Mouse (Mus musculus): ENCODE data around the gene Frrs1.

The Frrs1 gene

GRCm38 (mm10) chr3:116914931-116915330 lies 55.7 kb downstream of the Frrs1 start:
- DNase-seq = no peak

DNA sequence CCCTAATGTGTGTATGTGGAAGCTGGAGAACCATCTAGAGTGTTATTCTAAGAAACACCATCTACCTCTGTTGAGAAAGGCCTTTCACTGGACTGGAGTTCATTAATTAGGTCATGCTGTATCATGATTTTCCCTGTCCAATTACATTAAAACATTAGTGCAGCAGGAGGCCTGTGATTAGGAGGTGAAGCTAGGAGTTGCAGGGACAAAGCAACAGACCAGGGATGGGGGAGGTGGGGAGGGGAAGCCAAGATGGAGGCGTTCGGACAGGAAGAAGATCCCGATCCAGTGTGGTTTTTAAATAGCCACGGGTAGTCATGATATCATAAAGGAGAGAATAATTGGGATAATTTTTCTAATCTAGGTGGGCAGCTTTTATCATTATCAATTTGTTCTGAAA lies 57.8 kb downstream of the Frrs1 start:
- DNase-seq = no peak

DNA sequence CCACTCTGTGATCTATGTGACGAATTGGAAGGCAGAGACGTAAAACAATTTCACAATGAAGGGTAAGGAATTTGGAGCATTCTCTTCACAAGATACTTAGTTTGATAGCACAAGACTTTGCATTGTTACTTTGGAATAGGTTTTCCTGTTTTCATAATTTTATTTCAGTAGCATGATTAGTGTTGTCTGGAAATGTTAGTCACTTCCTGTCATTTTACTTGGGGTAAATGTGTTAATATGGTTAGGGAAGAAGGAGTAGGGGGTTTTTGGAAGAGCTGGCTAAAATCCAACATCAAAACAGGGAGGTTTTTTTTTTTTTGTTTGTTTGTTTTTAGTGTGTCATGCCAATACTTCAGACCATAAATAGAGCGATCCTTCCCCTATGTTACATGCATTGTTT lies 62.3 kb downstream of the Frrs1 start:
- no peak for DNase-seq

- DNase-seq = no peak
Observed at GRCm38 (mm10) chr3:116923042-116923441, 63.8 kb downstream of the Frrs1 start.

GRCm38 (mm10) chr3:116928994-116929393 lies 69.7 kb downstream of the Frrs1 start:
- no peak for DNase-seq

DNA sequence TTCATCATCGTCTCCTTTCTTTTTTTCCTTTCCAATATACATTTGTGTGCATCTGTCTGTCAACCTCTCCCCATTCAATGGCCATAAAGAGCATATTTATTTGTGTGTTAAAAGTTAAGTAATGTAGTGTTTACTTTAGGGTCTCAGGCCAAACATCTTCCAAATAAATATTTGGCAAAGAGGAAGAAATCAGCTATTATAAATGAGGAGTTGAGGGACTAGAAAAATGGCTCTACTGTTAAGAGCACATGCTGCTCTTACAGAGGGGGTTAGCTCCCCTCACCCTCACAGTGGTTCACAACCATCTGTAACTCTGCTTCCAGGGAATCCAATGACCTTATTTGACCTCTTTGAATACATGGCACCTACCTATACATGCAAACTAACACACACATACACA lies 73.9 kb downstream of the Frrs1 start:
- no peak for DNase-seq

DNA sequence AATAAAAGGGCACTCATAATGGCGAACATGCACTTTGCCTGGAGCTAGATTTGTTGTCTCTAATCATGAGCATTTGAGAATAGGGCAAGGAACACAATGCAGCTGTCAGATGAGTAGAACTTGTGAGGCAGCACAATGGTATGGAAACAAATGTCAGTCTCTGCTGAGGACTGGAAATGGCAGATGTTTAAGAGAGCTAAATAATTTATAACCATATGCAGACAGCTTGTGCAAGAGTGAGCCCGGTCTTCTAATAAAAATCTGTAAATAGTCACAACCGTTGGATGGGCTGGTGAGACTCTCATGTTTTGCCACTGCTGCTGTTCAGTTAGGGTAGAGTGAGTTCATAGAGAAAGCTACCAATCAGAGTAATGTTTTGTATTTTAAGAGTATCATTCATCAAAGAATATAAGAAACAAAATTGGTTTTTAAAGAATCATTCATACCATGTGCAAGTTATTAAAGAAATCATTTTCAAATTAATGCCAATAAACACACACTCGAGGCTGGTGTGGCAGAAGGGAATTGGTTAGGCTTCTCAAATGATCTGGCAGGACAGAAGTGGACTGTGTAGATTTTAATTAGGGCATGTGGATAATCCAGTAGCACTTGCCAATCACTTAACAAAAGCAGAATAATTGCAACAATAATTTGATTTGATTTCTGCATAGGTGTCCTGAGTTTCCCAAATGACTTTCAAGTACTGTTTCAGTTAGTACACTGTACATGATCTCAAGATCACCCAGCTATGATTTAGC lies 77.8 kb downstream of the Frrs1 start:
- DNase-seq = no peak

- no peak for DNase-seq
Observed at GRCm38 (mm10) chr3:116940804-116941558, 81.7 kb downstream of the Frrs1 start.

GRCm38 (mm10) chr3:116941559-116942117 lies 82.4 kb downstream of the Frrs1 start:
- no peak for DNase-seq

DNA sequence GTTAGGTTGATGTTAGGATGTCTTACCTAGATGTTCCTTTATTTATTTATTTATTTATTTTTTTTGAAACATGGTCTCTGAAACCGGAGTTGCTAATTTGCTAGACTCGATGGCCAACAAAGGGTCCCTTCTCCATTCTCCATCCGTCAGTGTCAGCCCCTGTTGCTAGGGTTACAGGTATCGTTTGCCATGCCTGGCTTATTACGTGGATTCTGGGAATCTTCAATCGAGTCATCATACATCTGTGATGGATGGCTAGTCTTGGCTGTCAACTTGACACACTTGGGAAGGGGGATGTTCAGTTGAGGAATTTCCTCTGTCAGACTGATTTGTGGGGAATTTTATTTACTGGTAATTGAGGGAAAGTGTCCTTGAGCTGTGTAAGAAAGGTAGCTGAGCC lies 83.5 kb downstream of the Frrs1 start:
- DNase-seq = no peak

DNA sequence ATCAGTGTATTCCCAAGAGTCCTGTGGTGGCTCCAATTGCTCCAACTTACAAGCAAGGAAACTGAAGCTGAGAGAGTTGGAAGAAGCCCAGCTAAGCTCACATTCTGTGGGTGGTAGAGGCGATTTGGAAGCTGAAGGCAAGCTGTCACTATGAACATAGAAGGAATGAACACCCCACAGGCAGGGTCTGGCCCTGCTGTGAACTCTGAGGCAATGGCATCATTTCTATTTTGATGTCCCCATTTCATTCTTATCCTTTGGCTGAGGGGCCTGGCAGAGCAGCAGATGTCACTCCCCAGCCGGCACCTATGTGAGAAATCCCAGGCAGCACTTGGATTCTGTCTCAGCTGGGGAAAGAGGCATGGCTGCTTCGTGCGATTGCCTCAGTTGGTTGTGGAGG lies 84.2 kb downstream of the Frrs1 start:
- no peak for DNase-seq

DNA sequence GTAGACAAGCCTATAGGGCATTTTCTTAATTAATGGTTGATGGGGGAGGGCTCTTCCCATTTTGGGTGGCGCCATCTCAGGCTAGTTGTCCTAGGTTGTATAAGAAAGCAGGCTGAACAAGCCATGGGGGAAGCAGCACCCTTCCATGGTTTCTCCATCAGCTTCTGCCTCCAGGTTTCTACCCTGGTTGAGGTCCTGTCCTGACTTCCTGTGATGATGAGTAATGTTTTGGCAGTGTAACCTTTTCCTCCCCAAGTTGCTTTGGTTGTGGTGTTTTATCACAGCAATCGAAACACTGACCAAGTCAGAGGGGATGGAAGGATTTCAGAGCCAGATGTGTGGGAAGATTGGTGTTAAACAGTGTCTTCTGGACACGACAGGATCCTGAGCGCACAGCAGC lies 87.2 kb downstream of the Frrs1 start:
- DNase-seq = no peak

GRCm38 (mm10) chr3:116950665-116951115 lies 91.4 kb downstream of the Frrs1 start:
- DNase-seq = no peak

- no peak for DNase-seq
Observed at GRCm38 (mm10) chr3:116951489-116951888, 92.2 kb downstream of the Frrs1 start.

GRCm38 (mm10) chr3:116952242-116952899 lies 93.1 kb downstream of the Frrs1 start:
- DNase-seq = no peak

DNA sequence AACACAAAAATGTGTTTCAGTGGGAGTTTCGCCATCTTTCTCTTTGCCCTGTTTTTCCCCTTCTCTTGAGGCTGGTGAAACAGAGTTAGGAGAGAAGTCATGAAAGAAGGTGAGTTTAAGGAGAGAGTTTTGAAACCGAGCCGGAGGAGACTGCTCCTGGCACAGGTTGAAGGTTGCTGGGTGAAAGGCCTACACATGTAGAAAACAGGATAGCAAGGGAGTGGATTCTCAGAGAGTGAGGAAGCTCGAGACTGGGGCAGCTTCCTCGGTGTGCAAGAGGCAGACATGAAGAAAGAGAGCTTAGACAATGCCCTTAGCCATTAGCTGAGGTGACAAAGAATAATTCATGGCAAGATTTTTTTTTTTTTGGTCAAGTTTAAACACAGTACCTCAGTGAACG lies 94.1 kb downstream of the Frrs1 start:
- no peak for DNase-seq

- no peak for DNase-seq
Observed at GRCm38 (mm10) chr3:116955061-116955460, 95.8 kb downstream of the Frrs1 start.

Measured in thymus, postnatal 25 days (tissue).